Mouse (Mus musculus) MEL (cell line): ENCODE measurements around the gene Ccdc38. TPM values are rescaled to one million over a fixed set of nuclear protein-coding genes. Genes with fewer than 3 reads are reported as not detected.

Experiments used
- DNase-seq: peaks from one replicate; pipeline ENCODE4 v3.0.0; 2011; ENCODE audit warnings: low read depth, low spot score
- H3K27ac ChIP-seq: 2 replicates; pipeline ENCODE4 v1.5.1; 2012; ENCODE audit warnings: low read depth, mild to moderate bottlenecking, control low read depth, low read length, moderate library complexity; ENCODE audit not compliant: control insufficient read depth
- H3K27me3 ChIP-seq, 2 experiments: fragments of 150-350 bp in 1 of 2; sonication (generic) in 1 of 2; 2 replicates each; pipeline ENCODE4 v1.6.1; 2012; ENCODE audit warnings: low read length in 2 of 2, mild to moderate bottlenecking in 2 of 2, improper control_type of control experiment in 1 of 2, moderate library complexity in 1 of 2; ENCODE audit not compliant: insufficient read depth in 2 of 2, control insufficient read depth in 1 of 2
- H3K36me3 ChIP-seq, 2 experiments: 2 replicates each; pipeline ENCODE4 v1.6.1; 2012 to 2014; ENCODE audit warnings: low read length in 2 of 2, improper control_type of control experiment in 1 of 2, inconsistent platforms in 1 of 2, mild to moderate bottlenecking in 1 of 2; ENCODE audit not compliant: insufficient read depth in 2 of 2, control insufficient read depth in 1 of 2
- H3K4me1 ChIP-seq, 2 experiments: fragments of 150-350 bp in 1 of 2; sonication (generic) in 1 of 2; 2 replicates each; pipeline ENCODE4 v1.6.1; 2012; ENCODE audit warnings: low read length in 2 of 2, improper control_type of control experiment in 1 of 2, mild to moderate bottlenecking in 1 of 2; ENCODE audit not compliant: insufficient read depth in 2 of 2, control insufficient read depth in 1 of 2
- H3K4me3 ChIP-seq, 2 experiments: fragments of 150-350 bp in 1 of 2; sonication (generic) in 1 of 2; 2 replicates each; pipeline ENCODE4 v1.5.1; 2012; ENCODE audit warnings: low read depth in 2 of 2, low read length in 2 of 2, mild to moderate bottlenecking in 2 of 2, moderate library complexity in 2 of 2, control low read depth in 1 of 2, improper control_type of control experiment in 1 of 2; ENCODE audit not compliant: control insufficient read depth in 1 of 2, insufficient read depth in 1 of 2
- H3K79me2 ChIP-seq: 2 replicates; pipeline ENCODE4 v1.6.1; 2012; ENCODE audit warnings: mild to moderate bottlenecking, low read length, moderate library complexity; ENCODE audit not compliant: control insufficient read depth, poor library complexity, insufficient read depth
- H3K9ac ChIP-seq: 2 replicates; pipeline ENCODE4 v1.6.1; 2012; ENCODE audit warnings: low read depth, mild to moderate bottlenecking, control low read depth, low read length, moderate library complexity; ENCODE audit not compliant: control insufficient read depth, poor library complexity, severe bottlenecking
- H3K9me3 ChIP-seq: fragments of 150-350 bp; sonication (generic); replicated peaks from 2 replicates; pipeline ENCODE4 v1.6.1; 2012; ENCODE audit warnings: mild to moderate bottlenecking, low read length, improper control_type of control experiment, moderate library complexity; ENCODE audit not compliant: insufficient read depth
- CHD2 ChIP-seq: IDR thresholded peaks from 2 replicates; pipeline ENCODE4 v1.6.1; 2011; ENCODE audit warnings: low read length, improper control_type of control experiment
- CTCF ChIP-seq, 3 experiments: IDR thresholded peaks in 2 of 3; conservative IDR thresholded peaks in 1 of 3; 2 replicates each; pipeline ENCODE4 v1.5.1; 2011 to 2012; ENCODE audit warnings: low read length in 3 of 3, low read depth in 2 of 3, mild to moderate bottlenecking in 2 of 3, improper control_type of control experiment in 1 of 3, inconsistent platforms in 1 of 3, mixed read lengths in 1 of 3, moderate library complexity in 1 of 3; ENCODE audit not compliant: control insufficient read depth in 1 of 3, insufficient read depth in 1 of 3, poor library complexity in 1 of 3, severe bottlenecking in 1 of 3
- E2F4 ChIP-seq: IDR thresholded peaks from 2 replicates; pipeline ENCODE4 v1.6.1; 2011; ENCODE audit warnings: low read depth, low read length, improper control_type of control experiment, borderline replicate concordance
- ELF1 ChIP-seq: IDR thresholded peaks from 2 replicates; pipeline ENCODE4 v1.6.1; 2014; ENCODE audit warnings: low read depth, mild to moderate bottlenecking, inconsistent platforms, low read length, improper control_type of control experiment, moderate library complexity
- ETS1 ChIP-seq: IDR thresholded peaks from 2 replicates; pipeline ENCODE4 v1.6.1; 2012; ENCODE audit warnings: low read depth, mild to moderate bottlenecking, inconsistent platforms, low read length, improper control_type of control experiment, moderate library complexity
- GATA1 ChIP-seq: IDR thresholded peaks from 2 replicates; pipeline ENCODE4 v1.6.1; 2011; ENCODE audit warnings: low read depth, low read length, improper control_type of control experiment
- KAT2A ChIP-seq: conservative IDR thresholded peaks from 2 replicates; pipeline ENCODE4 v1.6.1; 2012; ENCODE audit warnings: low read depth, low read length, improper control_type of control experiment, inconsistent platforms
- NRF1 ChIP-seq: IDR thresholded peaks from 2 replicates; pipeline ENCODE4 v1.6.1; 2014; ENCODE audit warnings: low read depth, mild to moderate bottlenecking, inconsistent platforms, low read length, improper control_type of control experiment, moderate library complexity; ENCODE audit not compliant: poor library complexity, insufficient read depth, severe bottlenecking
- RAD21 ChIP-seq: IDR thresholded peaks from 2 replicates; pipeline ENCODE4 v1.6.1; 2011; ENCODE audit warnings: mild to moderate bottlenecking, low read depth, low read length, improper control_type of control experiment
- RCOR1 ChIP-seq: IDR thresholded peaks from 2 replicates; pipeline ENCODE4 v1.6.1; 2012; ENCODE audit warnings: low read depth, mild to moderate bottlenecking, inconsistent platforms, low read length, improper control_type of control experiment
- TAL1 ChIP-seq: IDR thresholded peaks from 2 replicates; pipeline ENCODE4 v1.6.1; 2012; ENCODE audit warnings: mild to moderate bottlenecking, inconsistent platforms, low read length, moderate library complexity, mixed read lengths
- UBTF ChIP-seq: IDR thresholded peaks from 2 replicates; pipeline ENCODE4 v1.6.1; 2012; ENCODE audit warnings: low read depth, mild to moderate bottlenecking, inconsistent platforms, low read length, improper control_type of control experiment, moderate library complexity, borderline replicate concordance; ENCODE audit not compliant: insufficient read depth
- ZC3H11A ChIP-seq: IDR thresholded peaks from 2 replicates; pipeline ENCODE4 v1.6.1; 2012; ENCODE audit warnings: low read depth, mild to moderate bottlenecking, inconsistent platforms, low read length, improper control_type of control experiment
- ZKSCAN1 ChIP-seq: IDR thresholded peaks from 2 replicates; pipeline ENCODE4 v1.6.1; 2012; ENCODE audit warnings: low read depth, mild to moderate bottlenecking, inconsistent platforms, low read length, improper control_type of control experiment, moderate library complexity
- ZNF384 ChIP-seq: IDR thresholded peaks from 2 replicates; pipeline ENCODE4 v1.6.1; 2012; ENCODE audit warnings: low read depth, mild to moderate bottlenecking, inconsistent platforms, low read length, improper control_type of control experiment
- polyA plus RNA-seq, 2 experiments: library from polyadenylated mRNA; stranded (reverse) in 1 of 2; unstranded in 1 of 2; fragments of >175 nt in 1 of 2; fragments of >200 nt in 1 of 2; gene quantifications; 2 replicates each; pipeline versions ENCODE4 v1.2.1 to v1.2.4; 2012; ENCODE audit warnings: low replicate concordance in 2 of 2, low read depth in 1 of 2; ENCODE audit not compliant: insufficient read length in 2 of 2, insufficient read depth in 1 of 2, missing spikeins in 1 of 2
- total RNA-seq: library from RNA; depleted of rRNA; stranded (reverse); fragments of 300-350 nt; gene quantifications from 2 replicates; pipeline ENCODE4 v1.2.3, GENCODE M21; 2012

The Ccdc38 gene
- total and polyA plus RNA-seq, 3 experiments, result 0.22 TPM; not detected in 2

DNA sequence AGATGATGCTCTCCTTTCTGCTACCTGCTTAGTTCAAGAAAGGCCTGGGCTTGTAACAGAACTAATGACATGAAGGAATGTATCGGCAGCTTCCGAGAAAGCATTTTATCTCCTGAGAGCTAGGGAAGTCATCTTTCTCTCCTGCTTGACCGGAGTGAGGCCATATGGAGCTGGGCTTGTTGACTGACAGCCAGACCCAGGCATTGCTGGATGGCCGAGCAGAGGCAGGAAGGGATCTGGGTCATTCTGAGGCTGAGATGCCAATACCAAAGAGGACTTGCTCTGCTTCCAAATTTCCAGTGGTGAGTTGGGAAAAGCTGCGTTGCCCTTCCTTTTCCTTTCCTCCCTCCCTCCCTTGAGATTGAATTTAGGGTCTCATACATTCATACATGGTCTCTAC is 20.7 kb upstream of the Ccdc38 start:
- H3K36me3 ChIP-seq, result no peaks in the 10 kb centered on the region
- DNase-seq, result no peak
- no peaks in the 10 kb centered on the region for H3K9me3 ChIP-seq
- no peak overlapping the region for H3K9ac ChIP-seq
- H3K4me3 ChIP-seq, result no peak overlapping the region
- TF ChIP-seq ELF1, result no peak
- no peak for TF ChIP-seq CHD2
- no peak for TF ChIP-seq RCOR1
- no peak for TF ChIP-seq GATA1
- TF ChIP-seq E2F4, result no peak
- TF ChIP-seq NRF1, result no peak
- TF ChIP-seq CTCF (IDR thresholded peaks at IDR 0.05 in 2 of 3, conservative IDR thresholded peaks at IDR 0.05 in 1 of 3; ENCODE audit: control insufficient read depth in 1 of 3, insufficient read depth in 1 of 3, low read depth in 2 of 3, low read length in 3 of 3, poor library complexity in 1 of 3, severe bottlenecking in 1 of 3), result no peak
- no peak for TF ChIP-seq ZC3H11A
- no peak overlapping the region for H3K27ac ChIP-seq
- no peaks in the 10 kb centered on the region; a peak in 1 of 4 replicates for H3K27me3 ChIP-seq
- no peaks in the 10 kb centered on the region for H3K79me2 ChIP-seq
- H3K4me1 ChIP-seq, result peaks cover 0 to 3% of the 10 kb centered on the region in 2 experiments; a peak in 1 of 4 replicates

DNA sequence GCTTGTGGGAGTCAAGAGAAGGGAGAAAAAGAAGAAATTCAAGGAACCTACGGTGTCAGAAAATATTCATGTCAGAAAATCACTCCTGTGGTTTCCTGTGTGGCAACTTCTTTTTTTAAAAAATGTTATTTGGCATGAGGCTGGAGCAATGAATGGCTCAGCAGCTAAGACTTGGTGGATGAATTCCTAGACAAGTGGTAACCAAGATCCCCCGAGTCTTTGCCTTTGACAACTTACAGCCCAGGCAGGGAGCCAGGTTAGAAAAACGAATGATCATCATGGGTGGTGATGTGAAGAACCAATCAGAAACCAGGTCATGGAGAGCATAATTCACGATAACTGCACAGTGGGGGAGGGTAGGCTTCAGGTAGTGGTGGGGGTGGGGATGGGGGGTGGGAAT is 19.4 kb upstream of the Ccdc38 start:
- Histone ChIP-seq H3K9me3 (no peaks in the 10 kb centered on the region), H3K27me3 (peaks cover 0 to 2% of the 10 kb centered on the region in 2 experiments; a peak in 2 of 4 replicates), H3K9ac (no peak overlapping the region), H3K36me3 (no peaks in the 10 kb centered on the region), H3K4me1 (no peaks in the 10 kb centered on the region), H3K27ac (no peak overlapping the region), H3K79me2 (no peaks in the 10 kb centered on the region), H3K4me3 (no peak overlapping the region)
- no peak for TF ChIP-seq RAD21
- no peak for TF ChIP-seq UBTF
- TF ChIP-seq ZNF384, result no peak
- no peak for TF ChIP-seq ETS1
- TF ChIP-seq ZKSCAN1, result no peak
- no peak for TF ChIP-seq TAL1
- no peak for TF ChIP-seq KAT2A
- DNase-seq, result no peak

DNA sequence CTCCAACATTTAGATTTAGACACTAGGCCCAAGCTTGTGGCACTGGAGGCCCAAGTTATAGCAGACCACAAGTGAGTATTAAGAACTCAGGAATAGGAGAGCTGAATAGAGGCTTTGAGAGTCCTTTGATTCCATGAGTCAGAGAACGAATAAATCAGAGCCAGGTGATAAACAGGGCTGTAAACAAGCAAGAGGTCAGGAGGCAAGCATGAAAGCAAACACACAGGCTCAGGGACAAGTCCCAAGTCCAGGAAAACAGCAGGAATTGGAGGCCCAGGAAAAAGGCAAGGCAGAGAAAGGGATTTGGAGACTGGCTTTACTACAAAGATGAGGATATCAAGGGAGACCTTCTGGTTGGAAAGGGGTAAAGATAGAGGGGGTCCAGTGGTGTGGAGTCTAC is 15.1 kb upstream of the Ccdc38 start:
- H3K27ac ChIP-seq, result no peak overlapping the region
- no peak for TF ChIP-seq ETS1
- TF ChIP-seq CTCF (IDR thresholded peaks at IDR 0.05 in 2 of 3, conservative IDR thresholded peaks at IDR 0.05 in 1 of 3; ENCODE audit: control insufficient read depth in 1 of 3, insufficient read depth in 1 of 3, low read depth in 2 of 3, low read length in 3 of 3, poor library complexity in 1 of 3, severe bottlenecking in 1 of 3), result no peak
- no peaks in the 10 kb centered on the region for H3K9me3 ChIP-seq
- H3K27me3 ChIP-seq, result peaks cover 0 to 7% of the 10 kb centered on the region in 2 experiments; a peak in 3 of 4 replicates
- DNase-seq, result no peak
- no peak overlapping the region for H3K4me3 ChIP-seq
- H3K36me3 ChIP-seq, result no peaks in the 10 kb centered on the region
- H3K4me1 ChIP-seq, result no peaks in the 10 kb centered on the region
- H3K9ac ChIP-seq, result no peak overlapping the region
- no peaks in the 10 kb centered on the region for H3K79me2 ChIP-seq
